Mouse (Mus musculus) lung, adult 18-20 months (tissue): ENCODE measurements at regions not wholly inside any gene's neighbourhood (a gene's known extent, or its start where the extent isn't known, plus 50 kb on each side); places are given as distances from the start of the nearest gene placed in this dataset.
A peak's percentile ranks its signal among the peaks of the same experiment; 100 is the strongest.

Source experiments
- DNase-seq, 2 experiments: peaks; one replicate each; pipeline ENCODE4 v3.0.0; 2022; ENCODE audit warnings: mixed read lengths in 2 of 2

- no peak for DNase-seq
Observed at GRCm38 (mm10) chr6:100475341-100475955, 188.2 kb upstream of the Rybp start.

GRCm38 (mm10) chr6:100474326-100474725 is 187.0 kb upstream of the Rybp start:
- DNase-seq, result no peak

GRCm38 (mm10) chr6:100470071-100470470 is 182.8 kb upstream of the Rybp start:
- no peak for DNase-seq

GRCm38 (mm10) chr6:100462757-100463156 is 175.5 kb upstream of the Rybp start:
- no peak for DNase-seq

- no peak for DNase-seq
Observed at GRCm38 (mm10) chr6:100453401-100453800, 166.1 kb upstream of the Rybp start.

DNA sequence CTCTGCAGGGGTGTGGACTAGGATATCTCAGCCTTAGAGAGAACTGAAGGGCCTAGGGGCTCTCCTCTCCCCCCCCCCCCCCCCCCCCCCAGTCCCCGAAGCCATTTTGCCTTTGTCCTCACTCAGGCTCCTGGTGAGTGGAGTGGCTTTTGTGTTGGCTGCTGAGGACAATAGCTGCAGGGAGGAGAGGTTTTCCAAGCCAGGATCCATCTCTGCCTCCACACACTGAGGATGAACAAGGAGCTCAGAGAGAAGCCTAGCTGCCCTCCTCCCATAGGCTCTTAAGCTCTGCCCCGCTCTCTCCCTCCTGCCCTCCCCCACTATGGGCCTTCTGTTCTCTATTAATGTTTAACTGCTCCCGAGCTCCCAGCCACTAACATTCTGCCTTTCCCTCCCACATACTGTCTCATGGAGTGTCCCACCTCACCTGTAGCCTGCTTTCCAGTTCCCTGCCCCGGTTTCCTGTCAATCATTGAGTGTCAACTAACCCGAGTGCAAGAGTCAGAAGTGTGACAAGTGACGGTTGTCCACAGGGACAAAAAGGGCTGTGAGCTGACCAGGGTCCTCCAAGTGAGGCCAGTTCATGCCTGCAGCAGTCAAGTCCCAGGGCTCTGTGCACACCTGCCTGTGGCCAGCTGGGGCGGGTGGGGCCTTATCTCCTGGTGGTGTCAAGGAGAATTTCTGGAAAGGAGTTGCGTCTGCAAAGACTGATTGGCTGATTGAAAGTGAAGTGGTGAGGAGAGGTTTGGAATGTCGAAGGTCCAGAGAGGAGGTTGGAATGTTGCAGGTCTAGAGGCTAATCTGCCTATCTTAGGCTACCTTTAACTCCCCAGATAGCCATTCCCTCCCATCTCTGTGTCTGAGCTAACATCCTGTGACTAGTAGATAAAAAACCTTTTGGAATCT is 165.1 kb upstream of the Rybp start:
- no peak for DNase-seq

DNA sequence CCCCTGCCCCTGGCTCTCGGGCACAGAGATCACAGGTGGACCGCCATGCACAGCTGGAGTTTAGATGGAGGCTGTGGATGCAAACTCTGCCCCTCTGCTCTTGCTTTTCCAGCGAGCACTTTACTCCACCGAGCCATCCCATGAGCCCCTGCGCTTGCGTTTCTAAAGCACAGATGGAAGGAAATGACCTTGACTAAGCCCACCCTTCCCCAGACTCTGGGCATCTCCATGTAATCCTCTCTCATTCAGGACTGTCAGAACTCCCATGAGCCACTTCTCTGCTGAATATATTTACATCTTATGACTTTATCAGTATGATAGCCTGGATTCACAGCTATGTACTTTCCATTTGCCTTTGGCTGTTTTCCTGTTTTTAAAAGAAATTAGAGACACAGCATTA is 162.8 kb upstream of the Rybp start:
- no peak for DNase-seq

GRCm38 (mm10) chr6:100449087-100449486 is 161.8 kb upstream of the Rybp start:
- no peak for DNase-seq

- no peak for DNase-seq
Observed at GRCm38 (mm10) chr6:100447211-100447610, 159.9 kb upstream of the Rybp start.

DNA sequence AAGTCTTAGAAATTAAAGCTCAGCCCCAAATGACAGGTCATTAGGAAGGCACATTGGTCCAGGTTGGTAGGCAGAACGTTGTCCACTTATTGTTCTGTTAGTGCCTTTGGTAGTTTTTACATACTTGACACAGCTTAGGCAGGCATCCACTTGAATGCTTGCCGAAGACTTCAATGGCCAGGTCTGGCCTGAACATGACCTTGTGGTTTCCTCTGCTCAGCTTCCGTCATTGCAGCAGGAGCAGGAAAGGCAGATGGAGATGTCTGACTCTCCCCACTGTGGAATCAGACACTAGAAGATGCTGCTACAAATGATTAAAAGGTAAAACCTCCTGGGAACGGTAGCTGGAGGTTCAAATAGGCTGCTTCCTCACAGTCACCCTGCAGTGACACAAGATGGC is 159.5 kb upstream of the Rybp start:
- DNase-seq, result no peak

GRCm38 (mm10) chr6:100439071-100439737 is 151.9 kb upstream of the Rybp start:
- DNase-seq, result no peak

GRCm38 (mm10) chr6:100438511-100438991 is 151.3 kb upstream of the Rybp start:
- DNase-seq, result peak; percentile 6 to 9

DNA sequence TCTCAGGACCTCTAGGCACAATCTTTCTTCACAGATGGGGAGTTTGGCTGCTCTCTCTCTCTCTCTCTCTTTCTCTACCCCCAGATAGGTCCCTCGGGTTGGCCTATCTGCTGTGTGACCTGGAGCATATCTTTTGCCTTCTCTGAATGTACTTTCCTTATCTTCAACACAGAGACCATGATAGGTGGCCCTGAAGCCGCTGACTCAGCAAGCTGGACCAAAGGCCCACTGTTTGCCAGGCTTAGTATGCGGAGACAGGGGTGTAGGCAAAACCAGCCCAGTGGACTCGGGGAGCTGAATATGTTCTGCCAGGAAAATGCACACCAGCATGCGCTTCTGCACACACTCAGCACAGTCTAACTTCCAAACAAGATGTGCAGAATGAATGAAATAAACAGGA is 150.7 kb upstream of the Rybp start:
- no peak for DNase-seq

DNA sequence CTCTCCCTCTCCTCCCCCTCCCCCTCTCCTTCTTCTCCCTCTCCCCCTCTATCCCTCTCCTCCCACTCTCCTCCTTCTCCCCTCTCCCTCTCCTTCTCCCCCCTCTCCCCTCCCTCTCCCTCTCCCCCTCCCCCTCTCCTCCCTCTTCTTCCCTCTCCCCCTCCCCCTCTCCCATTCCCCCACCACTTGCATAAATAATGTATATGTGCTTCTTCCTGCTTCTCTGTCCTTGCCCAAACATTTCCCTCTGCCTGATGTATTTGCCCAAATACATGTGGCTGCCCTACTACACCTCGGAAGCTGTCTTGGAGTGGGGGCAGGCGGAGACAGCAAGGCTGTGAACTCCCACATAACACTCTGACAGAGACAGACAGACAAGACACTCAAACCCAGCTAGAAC is 149.2 kb upstream of the Rybp start:
- DNase-seq, result no peak

DNA sequence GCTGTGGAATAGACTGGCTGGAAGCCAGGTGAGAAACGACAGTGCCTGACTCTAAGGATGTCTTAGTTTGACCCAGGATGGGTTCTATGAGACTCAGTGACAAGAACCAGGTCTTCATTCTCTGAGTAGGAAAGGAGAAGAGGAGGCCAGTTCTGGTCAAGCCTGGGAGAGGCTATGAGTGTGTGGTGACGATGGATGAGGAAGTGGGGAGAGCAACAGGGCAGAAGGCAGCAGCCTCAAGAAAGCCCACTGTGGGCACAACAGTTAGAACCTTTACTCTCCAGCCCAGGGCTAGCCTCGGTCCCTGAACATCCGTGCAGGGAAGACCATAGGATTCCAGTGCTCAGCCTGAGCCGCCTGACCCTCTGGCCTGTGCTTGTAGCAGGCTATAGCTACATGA is 147.9 kb upstream of the Rybp start:
- no peak for DNase-seq

DNA sequence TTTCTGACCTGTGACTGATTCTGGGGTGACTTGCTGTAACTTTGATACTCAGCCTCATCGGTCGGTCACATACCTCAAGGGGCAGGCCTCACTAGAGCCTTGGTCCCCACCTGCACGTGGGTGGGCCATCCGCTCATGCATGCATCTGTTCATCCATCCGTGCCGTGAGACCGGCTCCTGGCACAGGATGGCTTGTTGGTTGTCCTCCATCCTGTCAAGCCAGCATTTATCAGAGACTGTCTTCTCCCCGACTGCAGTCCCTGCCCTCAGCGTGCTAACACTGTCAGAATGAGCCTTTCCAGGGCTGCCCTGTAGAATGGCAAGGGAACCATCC is 146.2 kb upstream of the Rybp start:
- DNase-seq, result no peak

DNA sequence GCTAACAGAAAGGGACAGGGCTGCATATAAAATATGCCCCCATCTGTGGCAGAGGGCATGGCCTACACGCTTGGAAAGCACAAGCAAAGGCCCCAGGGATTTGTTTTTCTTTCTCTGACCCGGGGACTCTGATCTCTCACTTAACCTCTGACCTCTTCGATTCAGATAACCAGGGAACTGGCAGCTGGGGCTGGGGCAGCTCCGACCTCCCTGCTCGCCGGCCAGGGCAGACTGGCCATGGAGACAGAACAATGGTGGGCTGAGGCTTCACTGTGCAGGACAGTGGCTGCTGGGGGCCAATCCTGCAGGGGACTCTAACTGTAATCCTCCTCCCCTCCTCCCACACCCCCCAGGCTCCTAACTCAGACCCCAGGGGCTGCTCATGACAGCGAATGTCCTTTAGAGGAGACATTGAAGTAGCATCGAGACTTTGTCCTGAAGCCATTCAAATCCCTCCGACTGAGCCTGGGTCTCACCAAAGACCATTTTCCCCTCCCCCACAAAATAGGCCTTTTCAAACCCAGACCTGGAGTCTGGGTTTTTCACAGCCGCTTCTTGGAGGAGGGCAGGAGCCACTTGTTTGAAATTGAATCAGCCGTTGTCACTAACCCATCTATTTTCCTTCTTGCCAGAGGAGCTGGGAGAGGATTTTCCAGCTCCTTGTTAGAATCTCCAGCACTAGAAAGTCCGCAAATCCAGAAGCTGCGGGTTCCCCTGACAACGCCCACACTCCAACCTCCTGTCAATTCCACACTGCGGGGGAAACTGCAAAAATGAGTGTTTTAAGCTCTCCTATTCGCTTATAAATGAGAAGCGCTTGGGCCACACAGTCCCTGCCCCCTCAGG is 145.6 kb upstream of the Rybp start:
- no peak for DNase-seq

- no peak for DNase-seq
Observed at GRCm38 (mm10) chr6:100430286-100430685, 143.0 kb upstream of the Rybp start.

- DNase-seq, result no peak
Observed at GRCm38 (mm10) chr6:100429511-100429910, 142.2 kb upstream of the Rybp start.

DNA sequence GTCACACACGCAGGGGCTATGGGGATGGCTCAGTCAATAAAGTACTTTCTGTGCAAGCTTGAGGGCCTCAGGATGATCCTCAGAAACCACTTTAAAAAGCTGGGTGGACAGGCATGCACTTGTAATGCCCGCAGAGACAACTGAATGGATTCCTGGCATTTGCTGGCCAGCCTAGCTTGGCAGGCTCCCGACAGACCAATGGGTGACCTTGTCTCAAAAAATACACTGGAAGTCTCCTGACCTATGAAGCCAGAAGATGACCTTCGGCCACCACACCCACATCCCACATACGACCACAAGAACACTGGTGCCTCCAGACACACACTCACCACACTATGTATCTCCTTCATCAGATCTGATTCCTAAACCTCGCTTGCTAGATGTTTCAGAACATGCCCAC is 141.5 kb upstream of the Rybp start:
- DNase-seq, result no peak

DNA sequence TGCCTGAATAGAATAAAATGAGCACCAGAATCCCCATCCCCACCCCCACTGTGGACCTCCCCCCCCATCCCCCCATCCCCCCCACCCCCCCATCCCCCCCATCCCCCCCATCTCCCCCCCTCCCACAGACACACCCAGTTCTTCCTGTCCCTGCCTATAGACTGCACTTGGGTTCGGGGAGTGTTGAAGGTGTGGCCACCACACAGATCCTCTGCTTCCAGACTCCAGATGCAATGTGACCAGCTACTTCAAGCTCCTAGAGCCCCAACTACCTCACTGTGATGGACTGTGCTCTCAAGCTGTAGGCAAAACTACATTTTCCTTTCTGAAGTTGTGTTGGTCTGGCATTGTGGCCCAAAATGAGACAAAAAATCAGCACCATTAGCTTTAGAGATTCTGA is 138.3 kb upstream of the Rybp start:
- no peak for DNase-seq

DNA sequence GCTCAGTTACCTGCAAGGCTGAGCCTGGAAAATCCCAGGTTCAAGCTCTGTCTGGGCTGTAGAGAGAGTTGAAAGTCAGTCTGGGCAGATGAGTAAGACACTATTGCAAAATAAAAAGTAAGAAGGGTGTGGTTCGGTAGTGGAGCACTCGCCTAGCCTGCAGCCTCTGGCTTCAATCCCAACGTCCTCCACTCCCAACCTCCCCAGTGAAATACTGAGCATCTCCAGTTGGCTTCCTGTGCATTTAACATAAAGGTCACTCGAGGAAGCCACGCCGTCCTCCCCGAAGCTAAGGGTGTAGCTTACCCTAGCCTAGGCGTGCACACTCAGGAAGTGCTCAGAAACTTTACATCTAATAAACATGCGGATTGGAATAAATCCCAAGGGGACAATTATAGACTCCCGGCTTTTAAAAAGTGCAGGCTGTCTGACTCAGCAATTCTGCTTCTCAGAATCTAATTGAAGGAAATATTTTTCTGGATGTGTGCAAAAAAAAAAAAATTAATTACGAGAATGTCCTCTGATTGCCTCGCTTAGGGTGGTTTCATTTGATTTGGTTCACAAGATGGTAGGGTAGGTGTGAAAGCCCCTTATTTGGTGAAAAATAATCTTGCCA is 137.6 kb upstream of the Rybp start:
- peak; percentile 7 to 8 for DNase-seq
